Mouse (Mus musculus): ENCODE measurements around the gene Fam155a. TPM values are rescaled to one million over a fixed set of nuclear protein-coding genes. Genes with fewer than 3 reads are reported as not detected.
A peak's percentile ranks its signal among the peaks of the same experiment; 100 is the strongest.
"Not testable (repeated sequence)": the region's sequence is repeated elsewhere in the genome, so short reads cannot be mapped to it uniquely, and the experiment has no call there.

The Fam155a gene
- polyA plus RNA-seq, 1 experiment from 2014 or later = 7.1 TPM

- WGBS = 45% methylated on average over 2 of the region's 2 CpGs
These were observed 377.7 kb downstream of the Fam155a start for GRCm38 (mm10) chr8:9393246-9393645.

GRCm38 (mm10) chr8:9390229-9390628 is 380.7 kb downstream of the Fam155a start:
- H3K4me3 ChIP-seq (ENCODE audit: low read depth, low read length); H3K9ac ChIP-seq (ENCODE audit: low read depth, low read length); H3K27ac ChIP-seq (ENCODE audit: low read depth, low read length); H3K27me3 ChIP-seq (ENCODE audit: control insufficient read depth, insufficient read depth, low read length); ATAC-seq (ENCODE audit: low FRiP score); H3K36me3 ChIP-seq (ENCODE audit: control insufficient read depth, insufficient read depth, low read length); DNase-seq (ENCODE audit: low spot score); H3K9me3 ChIP-seq (ENCODE audit: control insufficient read depth, low read length); H3K4me2 ChIP-seq (replicated peaks; ENCODE audit: low read depth, low read length); H3K4me1 ChIP-seq (replicated peaks; ENCODE audit: control insufficient read depth, insufficient read depth, low read length): not testable (repeated sequence)
- 92% methylated on average over 2 of the region's 2 CpGs for WGBS

More at GRCm38 (mm10) chr8:9393246-9393645, 377.7 kb downstream of the Fam155a start:
- Histone ChIP-seq H3K9ac (ENCODE audit: low read depth, low read length) (no peak overlapping the region), H3K36me3 (ENCODE audit: control insufficient read depth, insufficient read depth, low read length) (no peaks in the 10 kb centered on the region), H3K4me1 (replicated peaks; ENCODE audit: control insufficient read depth, insufficient read depth, low read length) (no peaks in the 10 kb centered on the region), H3K4me2 (replicated peaks; ENCODE audit: low read depth, low read length) (no peak overlapping the region), H3K9me3 (ENCODE audit: control insufficient read depth, low read length) (no peaks in the 10 kb centered on the region), H3K4me3 (ENCODE audit: low read depth, low read length) (no peak overlapping the region), H3K27me3 (ENCODE audit: control insufficient read depth, insufficient read depth, low read length) (no peaks in the 10 kb centered on the region), H3K27ac (ENCODE audit: low read depth, low read length) (no peak overlapping the region)
- ATAC-seq (ENCODE audit: low FRiP score) (no peak), DNase-seq (ENCODE audit: low spot score) (peak; percentile 14)

GRCm38 (mm10) chr8:9369201-9369600 is 401.8 kb downstream of the Fam155a start:
- no peaks in the 10 kb centered on the region for H3K9me3 ChIP-seq (ENCODE audit: control insufficient read depth, low read length)
- no peak overlapping the region for H3K4me2 ChIP-seq (replicated peaks; ENCODE audit: low read depth, low read length)
- H3K27ac ChIP-seq (ENCODE audit: low read depth, low read length) = no peak overlapping the region
- no peaks in the 10 kb centered on the region for H3K4me1 ChIP-seq (replicated peaks; ENCODE audit: control insufficient read depth, insufficient read depth, low read length)
- H3K4me3 ChIP-seq (ENCODE audit: low read depth, low read length) = no peak overlapping the region
- ATAC-seq (ENCODE audit: low FRiP score) (no peak), DNase-seq (ENCODE audit: low spot score) (no peak)
- H3K36me3 ChIP-seq (ENCODE audit: control insufficient read depth, insufficient read depth, low read length) = no peaks in the 10 kb centered on the region
- 81% methylated on average over 8 of the region's 8 CpGs for WGBS
- H3K27me3 ChIP-seq (ENCODE audit: control insufficient read depth, insufficient read depth, low read length) = no peaks in the 10 kb centered on the region
- H3K9ac ChIP-seq (ENCODE audit: low read depth, low read length) = no peak overlapping the region

- H3K27me3 ChIP-seq (ENCODE audit: control insufficient read depth, insufficient read depth, low read length) = no peaks in the 10 kb centered on the region
- H3K9ac ChIP-seq (ENCODE audit: low read depth, low read length) = no peak overlapping the region
- 72% methylated on average over 6 of the region's 6 CpGs for WGBS
- H3K9me3 ChIP-seq (ENCODE audit: control insufficient read depth, low read length) = no peaks in the 10 kb centered on the region
- H3K36me3 ChIP-seq (ENCODE audit: control insufficient read depth, insufficient read depth, low read length) = no peaks in the 10 kb centered on the region
- DNase-seq (ENCODE audit: low spot score) = no peak
- no peak overlapping the region for H3K27ac ChIP-seq (ENCODE audit: low read depth, low read length)
- ATAC-seq (ENCODE audit: low FRiP score) = no peak
- no peak overlapping the region for H3K4me3 ChIP-seq (ENCODE audit: low read depth, low read length)
- no peak overlapping the region for H3K4me2 ChIP-seq (replicated peaks; ENCODE audit: low read depth, low read length)
- H3K4me1 ChIP-seq (replicated peaks; ENCODE audit: control insufficient read depth, insufficient read depth, low read length) = no peaks in the 10 kb centered on the region
These were observed 403.2 kb downstream of the Fam155a start for GRCm38 (mm10) chr8:9367721-9368120.

- no peak overlapping the region for H3K27ac ChIP-seq (ENCODE audit: low read depth, low read length)
- H3K4me2 ChIP-seq (replicated peaks; ENCODE audit: low read depth, low read length) = no peak overlapping the region
- no peak for DNase-seq (ENCODE audit: low spot score)
- 87% methylated on average over 1 of the region's 1 CpGs for WGBS
- H3K36me3 ChIP-seq (ENCODE audit: control insufficient read depth, insufficient read depth, low read length) = no peaks in the 10 kb centered on the region
- H3K27me3 ChIP-seq (ENCODE audit: control insufficient read depth, insufficient read depth, low read length) = no peaks in the 10 kb centered on the region
- ATAC-seq (ENCODE audit: low FRiP score) = no peak
- no peaks in the 10 kb centered on the region for H3K4me1 ChIP-seq (replicated peaks; ENCODE audit: control insufficient read depth, insufficient read depth, low read length)
- no peak overlapping the region for H3K4me3 ChIP-seq (ENCODE audit: low read depth, low read length)
- H3K9me3 ChIP-seq (ENCODE audit: control insufficient read depth, low read length) = no peaks in the 10 kb centered on the region
- H3K9ac ChIP-seq (ENCODE audit: low read depth, low read length) = no peak overlapping the region
These were observed 405.6 kb downstream of the Fam155a start for GRCm38 (mm10) chr8:9365381-9365780.

GRCm38 (mm10) chr8:9348523-9349135 is 422.3 kb downstream of the Fam155a start:
- DNase-seq (ENCODE audit: low spot score) = peak; percentile 77
- no peak overlapping the region for H3K27ac ChIP-seq (ENCODE audit: low read depth, low read length)
- 51% methylated on average over 7 of the region's 7 CpGs for WGBS
- no peaks in the 10 kb centered on the region for H3K4me1 ChIP-seq (replicated peaks; ENCODE audit: control insufficient read depth, insufficient read depth, low read length)
- H3K9me3 ChIP-seq (ENCODE audit: control insufficient read depth, low read length) = no peaks in the 10 kb centered on the region
- no peak overlapping the region for H3K4me2 ChIP-seq (replicated peaks; ENCODE audit: low read depth, low read length)
- no peaks in the 10 kb centered on the region for H3K27me3 ChIP-seq (ENCODE audit: control insufficient read depth, insufficient read depth, low read length)
- ATAC-seq (ENCODE audit: low FRiP score) = no peak; the same call in 1 of the 2 replicates
- H3K9ac ChIP-seq (ENCODE audit: low read depth, low read length) = no peak overlapping the region
- H3K36me3 ChIP-seq (ENCODE audit: control insufficient read depth, insufficient read depth, low read length) = no peaks in the 10 kb centered on the region
- H3K4me3 ChIP-seq (ENCODE audit: low read depth, low read length) = no peak overlapping the region

GRCm38 (mm10) chr8:9347163-9347562 is 423.8 kb downstream of the Fam155a start:
- DNase-seq (ENCODE audit: low spot score) = no peak
- H3K27me3 ChIP-seq (ENCODE audit: control insufficient read depth, insufficient read depth, low read length) = no peaks in the 10 kb centered on the region
- no peak overlapping the region for H3K4me2 ChIP-seq (replicated peaks; ENCODE audit: low read depth, low read length)
- no peak for ATAC-seq (ENCODE audit: low FRiP score)
- no peaks in the 10 kb centered on the region for H3K36me3 ChIP-seq (ENCODE audit: control insufficient read depth, insufficient read depth, low read length)
- H3K27ac ChIP-seq (ENCODE audit: low read depth, low read length) = no peak overlapping the region
- H3K9me3 ChIP-seq (ENCODE audit: control insufficient read depth, low read length) = no peaks in the 10 kb centered on the region
- H3K4me1 ChIP-seq (replicated peaks; ENCODE audit: control insufficient read depth, insufficient read depth, low read length) = no peaks in the 10 kb centered on the region
- no peak overlapping the region for H3K9ac ChIP-seq (ENCODE audit: low read depth, low read length)
- 76% methylated on average over 4 of the region's 4 CpGs for WGBS
- H3K4me3 ChIP-seq (ENCODE audit: low read depth, low read length) = no peak overlapping the region

GRCm38 (mm10) chr8:9344136-9344535 is 426.8 kb downstream of the Fam155a start:
- WGBS = 76% methylated on average over 4 of the region's 4 CpGs
- ATAC-seq (ENCODE audit: low FRiP score) = no peak
- Histone ChIP-seq H3K4me3 (ENCODE audit: low read depth, low read length) (no peak overlapping the region), H3K27me3 (ENCODE audit: control insufficient read depth, insufficient read depth, low read length) (no peaks in the 10 kb centered on the region), H3K4me1 (replicated peaks; ENCODE audit: control insufficient read depth, insufficient read depth, low read length) (no peaks in the 10 kb centered on the region), H3K27ac (ENCODE audit: low read depth, low read length) (no peak overlapping the region), H3K4me2 (replicated peaks; ENCODE audit: low read depth, low read length) (no peak overlapping the region), H3K9me3 (ENCODE audit: control insufficient read depth, low read length) (no peaks in the 10 kb centered on the region), H3K36me3 (ENCODE audit: control insufficient read depth, insufficient read depth, low read length) (no peaks in the 10 kb centered on the region), H3K9ac (ENCODE audit: low read depth, low read length) (no peak overlapping the region)
- no peak for DNase-seq (ENCODE audit: low spot score)

- Histone ChIP-seq H3K4me1 (replicated peaks; ENCODE audit: control insufficient read depth, insufficient read depth, low read length) (no peaks in the 10 kb centered on the region), H3K4me2 (replicated peaks; ENCODE audit: low read depth, low read length) (no peak overlapping the region), H3K27ac (ENCODE audit: low read depth, low read length) (no peak overlapping the region), H3K9me3 (ENCODE audit: control insufficient read depth, low read length) (no peaks in the 10 kb centered on the region), H3K27me3 (ENCODE audit: control insufficient read depth, insufficient read depth, low read length) (no peaks in the 10 kb centered on the region), H3K4me3 (ENCODE audit: low read depth, low read length) (no peak overlapping the region), H3K9ac (ENCODE audit: low read depth, low read length) (no peak overlapping the region), H3K36me3 (ENCODE audit: control insufficient read depth, insufficient read depth, low read length) (no peaks in the 10 kb centered on the region)
- 83% methylated on average over 9 of the region's 9 CpGs for WGBS
- DNase-seq (ENCODE audit: low spot score) = no peak
- no peak for ATAC-seq (ENCODE audit: low FRiP score)
These were observed 428.0 kb downstream of the Fam155a start for GRCm38 (mm10) chr8:9342998-9343397.
